Mouse (Mus musculus) bone marrow macrophage, adult 2 months (primary cell): ENCODE measurements around the gene Arhgef40. TPM values are rescaled to one million over a fixed set of nuclear protein-coding genes. Genes with fewer than 3 reads are reported as not detected.
A peak's percentile ranks its signal among the peaks of the same experiment; 100 is the strongest.

Experiments
- H3K27ac ChIP-seq: 2 replicates; pipeline ENCODE4 v1.5.1; 2012; ENCODE audit warnings: low read depth, low read length; ENCODE audit not compliant: insufficient read depth
- H3K4me1 ChIP-seq: 2 replicates; pipeline ENCODE4 v1.6.1; 2012; ENCODE audit warnings: low read length; ENCODE audit not compliant: control insufficient read depth, insufficient read depth
- H3K4me3 ChIP-seq: 2 replicates; pipeline ENCODE4 v1.5.1; 2012; ENCODE audit warnings: mild to moderate bottlenecking, low read length, moderate library complexity; ENCODE audit not compliant: insufficient read depth
- CTCF ChIP-seq: IDR thresholded peaks from 2 replicates; pipeline ENCODE4 v1.5.1; 2012; ENCODE audit warnings: low read depth, mild to moderate bottlenecking, low read length, moderate library complexity
- POLR2A ChIP-seq: IDR thresholded peaks from 2 replicates; pipeline ENCODE4 v1.6.1; 2012; ENCODE audit warnings: mild to moderate bottlenecking, low read depth, low read length, borderline replicate concordance
- polyA plus RNA-seq: library from polyadenylated mRNA; stranded (reverse); fragments of >200 nt; gene quantifications from 2 replicates; pipeline ENCODE4 v1.2.4, GENCODE M21; 2012; ENCODE audit not compliant: missing spikeins, insufficient read depth, insufficient read length

The Arhgef40 gene
- polyA plus RNA-seq, 1 experiment: 4.3 TPM

DNA sequence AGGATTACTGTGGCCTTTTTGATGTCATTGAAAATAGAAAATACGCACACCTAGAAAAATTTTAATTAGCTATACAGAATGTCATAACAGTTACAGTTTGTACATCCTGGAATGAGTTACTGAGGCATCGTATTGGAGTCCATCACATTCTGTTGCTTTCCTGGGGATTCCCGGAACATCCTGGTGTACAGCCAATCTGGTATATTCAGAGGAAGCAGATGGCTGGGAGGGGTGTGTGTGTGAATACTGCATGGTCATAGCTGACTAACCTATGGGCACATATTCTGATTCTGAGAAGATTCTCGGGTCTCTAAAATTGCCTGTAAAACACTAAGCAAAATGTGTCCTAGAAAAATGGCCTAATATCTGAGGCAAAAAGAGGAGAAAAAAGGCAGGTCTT is 27.6 kb downstream of the Arhgef40 start:
- Histone ChIP-seq H3K4me1 (peaks cover 17% of the 10 kb centered on the region), H3K27ac (no peak overlapping the region), H3K4me3 (no peak overlapping the region)
- TF ChIP-seq POLR2A: no peak
- TF ChIP-seq CTCF: no peak

DNA sequence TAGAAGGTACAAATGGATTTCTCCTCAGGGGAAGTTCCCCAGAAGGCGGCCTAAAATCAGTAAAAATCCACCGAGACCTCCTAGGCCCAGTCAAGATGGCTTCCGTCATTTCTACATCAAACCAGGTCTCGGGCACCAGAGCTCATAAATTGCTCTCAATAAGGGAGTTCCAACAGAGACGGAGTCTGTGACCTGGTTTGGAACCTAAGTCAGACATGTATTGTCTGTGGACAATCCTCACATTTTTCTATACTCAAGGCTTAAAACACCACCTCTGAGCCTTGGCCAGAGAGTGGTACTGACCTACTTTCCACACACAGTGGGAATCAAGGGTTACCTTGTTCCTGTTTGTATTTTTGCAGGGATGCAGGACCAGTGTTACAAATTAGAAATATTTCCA is 28.0 kb downstream of the Arhgef40 start:
- H3K27ac ChIP-seq: no peak overlapping the region
- TF ChIP-seq CTCF (no peak), POLR2A (no peak)
- H3K4me1 ChIP-seq: peaks cover 18% of the 10 kb centered on the region
- H3K4me3 ChIP-seq: no peak overlapping the region

- no peak overlapping the region for H3K4me3 ChIP-seq
- peaks cover 19% of the 10 kb centered on the region for H3K4me1 ChIP-seq
- no peak overlapping the region for H3K27ac ChIP-seq
- TF ChIP-seq CTCF (no peak), POLR2A (no peak)
Measured at GRCm38 (mm10) chr14:52013021-52013610, 28.6 kb downstream of the Arhgef40 start.

GRCm38 (mm10) chr14:52013771-52014219 is 29.3 kb downstream of the Arhgef40 start:
- Histone ChIP-seq H3K4me1 (peaks cover 26% of the 10 kb centered on the region), H3K4me3 (no peak overlapping the region), H3K27ac (no peak overlapping the region)
- TF ChIP-seq CTCF (no peak), POLR2A (no peak)

DNA sequence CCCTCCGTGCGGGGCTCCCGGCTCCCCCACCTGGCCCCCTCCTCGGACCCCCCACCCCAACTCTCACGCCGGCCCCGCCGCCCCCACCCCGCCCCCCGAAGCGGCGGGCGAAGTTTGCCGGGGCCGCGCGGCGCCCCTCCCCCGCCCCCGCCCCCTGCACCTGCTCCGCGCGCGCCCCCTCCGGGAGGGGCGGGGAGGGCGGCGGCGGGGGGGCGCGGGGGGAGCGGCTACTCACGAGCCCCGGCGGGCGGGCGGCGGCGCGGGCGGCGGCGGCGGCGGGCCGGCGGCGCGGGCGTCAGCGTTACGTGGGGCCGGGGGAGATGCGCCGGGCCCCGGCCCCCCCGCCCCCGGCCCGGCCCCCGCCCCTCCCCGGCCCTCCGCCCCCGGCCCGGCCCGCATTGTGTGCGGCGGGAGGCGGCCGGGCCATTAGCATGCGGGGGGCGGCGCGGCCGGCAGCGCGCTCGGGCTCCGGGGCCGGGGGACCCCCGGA is 29.8 kb downstream of the Arhgef40 start:
- peaks cover 27% of the 10 kb centered on the region for H3K4me1 ChIP-seq
- TF ChIP-seq CTCF (no peak), POLR2A (no peak)
- H3K27ac ChIP-seq: no peak overlapping the region
- H3K4me3 ChIP-seq: no peak overlapping the region

- Histone ChIP-seq H3K4me1 (peaks cover 27% of the 10 kb centered on the region), H3K27ac (peak overlapping the region; percentile 43), H3K4me3 (peak overlapping the region; percentile 74)
- TF ChIP-seq CTCF (0 out of 2 replicates have a peak, but pooled peaks have one; percentile 37), POLR2A (no peak)
Measured at GRCm38 (mm10) chr14:52014761-52015311, 30.3 kb downstream of the Arhgef40 start.

GRCm38 (mm10) chr14:52015445-52016100 is 31.1 kb downstream of the Arhgef40 start, which contains the start of gene Tmem253:
Gene Tmem253 (plus strand): TSS chr14:52015658.
- no peak for TF ChIP-seq CTCF
- TF ChIP-seq POLR2A: no peak
- Histone ChIP-seq H3K4me1 (peaks cover 27% of the 10 kb centered on the region), H3K27ac (peak within 1 kb of the TSS; percentile 43), H3K4me3 (peak within 1 kb of the TSS; percentile 74)

- H3K27ac ChIP-seq: no peak overlapping the region
- no peak overlapping the region for H3K4me3 ChIP-seq
- H3K4me1 ChIP-seq: peaks cover 35% of the 10 kb centered on the region
- TF ChIP-seq CTCF (no peak), POLR2A (no peak)
Measured at GRCm38 (mm10) chr14:52016625-52017405, 32.3 kb downstream of the Arhgef40 start.

DNA sequence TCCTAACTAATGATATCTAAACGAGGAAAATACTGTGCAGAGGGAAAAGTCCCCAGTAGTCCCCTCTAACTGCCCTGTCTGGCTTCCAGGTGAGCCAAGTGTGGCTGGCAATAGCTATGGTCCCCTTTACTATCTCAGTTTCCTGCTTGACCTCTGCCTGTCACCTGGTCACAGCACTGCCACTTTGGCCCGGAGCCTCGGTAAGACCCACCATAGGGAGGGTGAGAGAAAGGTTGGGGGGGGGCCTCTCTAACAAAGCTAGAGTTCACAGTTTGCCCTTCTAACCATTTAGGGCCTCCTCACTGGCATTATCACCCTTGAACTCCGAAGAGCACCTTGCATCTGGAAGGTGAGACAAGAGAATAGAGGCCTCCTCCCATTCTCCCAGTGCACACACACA is 33.1 kb downstream of the Arhgef40 start:
- Histone ChIP-seq H3K4me1 (peaks cover 38% of the 10 kb centered on the region), H3K27ac (no peak overlapping the region), H3K4me3 (no peak overlapping the region)
- no peak for TF ChIP-seq POLR2A
- no peak for TF ChIP-seq CTCF
